Mouse (Mus musculus): Measurements from ENCODE around the gene Luzp1. TPM values are rescaled to one million over a fixed set of nuclear protein-coding genes. Genes with fewer than 3 reads are reported as not detected.

Gene Luzp1
- total RNA-seq, 1 experiment from 2014 or later = 7.6 TPM

DNA sequence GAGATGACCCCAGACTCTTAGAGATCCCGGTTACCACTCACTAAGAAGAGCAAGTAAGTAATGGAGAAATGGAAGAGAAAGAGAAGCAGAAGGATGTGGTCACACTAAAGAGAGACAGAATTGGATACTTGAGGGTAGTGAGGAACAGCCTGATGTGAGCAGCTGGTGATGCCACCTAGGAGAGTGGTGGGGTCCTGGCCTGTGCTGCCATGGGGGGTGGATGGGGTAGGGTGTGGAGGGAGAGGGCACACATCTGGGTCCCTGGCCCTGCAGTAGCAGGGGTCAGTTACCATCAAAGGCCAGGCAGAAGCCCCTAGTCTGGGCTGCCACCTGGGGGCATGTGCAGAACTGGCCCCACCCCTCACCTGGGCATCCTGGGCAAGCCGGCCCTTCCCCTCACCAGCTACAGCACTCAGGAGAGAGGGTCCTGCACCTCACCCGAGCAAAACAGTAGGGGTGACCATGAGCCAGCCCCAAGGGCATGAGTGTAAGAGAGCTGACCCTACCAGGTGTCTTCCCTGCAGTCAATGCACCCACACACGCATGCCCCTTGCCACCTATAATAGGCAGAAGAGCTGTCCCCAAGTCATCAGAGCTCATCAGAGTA lies 117.8 kb downstream of the Luzp1 start:
- no peak for ATAC-seq (replicated peaks in 1 of 2; ENCODE audit: insufficient read depth in 1 of 2, low FRiP score in 2 of 2, low TSS enrichment in 1 of 2, low read depth in 1 of 2, poor library complexity in 2 of 2, severe bottlenecking in 2 of 2)

DNA sequence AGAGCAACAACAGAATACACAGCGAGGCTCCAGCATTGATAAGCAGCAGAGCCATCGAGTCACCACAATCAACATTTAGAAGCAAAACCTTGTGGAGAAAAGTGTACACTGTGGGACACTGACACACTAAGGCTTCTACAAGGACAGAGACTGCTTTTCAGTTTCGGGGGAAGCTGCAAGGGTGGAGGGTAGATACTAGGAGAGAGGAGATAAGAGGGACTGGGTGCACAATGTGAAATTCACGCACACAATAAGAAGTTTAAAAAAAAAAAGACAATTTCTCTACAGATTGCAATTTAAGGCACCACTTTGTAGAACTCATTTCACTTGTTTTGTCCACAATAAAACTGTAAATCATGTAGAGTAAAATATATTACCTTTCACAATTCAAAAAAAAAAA lies 118.4 kb downstream of the Luzp1 start:
- ATAC-seq (replicated peaks in 1 of 2; ENCODE audit: insufficient read depth in 1 of 2, low FRiP score in 2 of 2, low TSS enrichment in 1 of 2, low read depth in 1 of 2, poor library complexity in 2 of 2, severe bottlenecking in 2 of 2) = no peak

DNA sequence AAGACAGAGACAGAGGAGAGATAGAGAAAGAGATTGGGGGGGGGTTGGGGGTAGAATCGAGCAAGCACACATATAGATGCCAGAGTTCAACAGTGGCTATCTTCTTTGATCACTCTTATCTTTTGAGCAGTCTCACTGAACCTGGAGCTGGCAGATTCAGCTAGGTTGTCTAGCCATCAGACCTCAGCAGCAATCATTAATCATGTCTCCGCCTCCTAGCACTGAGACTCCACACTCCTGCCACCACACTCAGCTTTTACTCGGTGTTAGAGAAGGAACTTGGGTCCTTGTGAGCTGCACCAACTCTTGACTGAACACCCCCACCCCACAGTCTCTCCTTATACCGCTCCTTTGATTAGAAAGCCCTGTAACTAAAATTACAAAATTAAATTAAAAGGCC lies 122.5 kb downstream of the Luzp1 start:
- ATAC-seq (replicated peaks in 1 of 2; ENCODE audit: insufficient read depth in 1 of 2, low FRiP score in 2 of 2, low TSS enrichment in 1 of 2, low read depth in 1 of 2, poor library complexity in 2 of 2, severe bottlenecking in 2 of 2) = no peak

DNA sequence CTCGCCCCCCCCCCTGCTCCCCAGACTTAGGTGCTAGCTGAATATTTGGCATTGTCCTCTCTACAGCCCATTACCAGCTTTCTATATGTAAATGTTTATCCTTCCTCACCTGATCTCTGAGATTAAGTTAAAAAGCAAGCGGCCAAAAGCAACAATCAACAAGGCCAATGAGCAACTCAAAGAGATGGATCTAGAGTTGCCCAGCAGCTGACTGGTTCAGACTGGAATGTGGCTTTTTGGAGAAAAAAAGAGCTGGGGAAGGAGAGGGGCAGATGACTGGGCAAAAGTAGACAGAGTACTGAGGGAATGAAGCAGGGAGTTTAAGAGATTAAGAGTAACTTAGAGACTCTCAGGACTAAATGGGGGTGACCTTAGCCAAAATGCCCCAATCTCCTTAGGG lies 124.4 kb downstream of the Luzp1 start:
- no peak for ATAC-seq (replicated peaks in 1 of 2; ENCODE audit: insufficient read depth in 1 of 2, low FRiP score in 2 of 2, low TSS enrichment in 1 of 2, low read depth in 1 of 2, poor library complexity in 2 of 2, severe bottlenecking in 2 of 2)

DNA sequence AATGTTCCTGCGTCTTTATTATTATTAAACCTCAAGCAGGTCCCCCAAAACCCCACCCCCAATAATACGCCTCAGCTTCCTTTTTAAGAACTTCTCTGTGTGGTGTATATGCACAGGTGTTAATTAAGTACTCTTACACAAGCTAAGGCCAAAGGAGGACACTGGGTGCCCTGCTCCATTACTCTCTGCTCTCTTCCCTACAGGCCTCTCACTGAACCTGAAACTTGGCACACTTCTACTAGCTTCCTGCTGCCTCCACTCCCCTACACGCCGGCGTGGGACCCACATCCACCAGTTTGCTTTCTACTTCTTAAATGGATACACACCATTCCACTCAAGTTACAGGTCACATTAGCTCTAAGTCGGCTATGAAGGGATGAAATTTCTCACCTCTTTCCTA lies 125.7 kb downstream of the Luzp1 start:
- ATAC-seq (replicated peaks in 1 of 2; ENCODE audit: insufficient read depth in 1 of 2, low FRiP score in 2 of 2, low TSS enrichment in 1 of 2, low read depth in 1 of 2, poor library complexity in 2 of 2, severe bottlenecking in 2 of 2) = no peak

DNA sequence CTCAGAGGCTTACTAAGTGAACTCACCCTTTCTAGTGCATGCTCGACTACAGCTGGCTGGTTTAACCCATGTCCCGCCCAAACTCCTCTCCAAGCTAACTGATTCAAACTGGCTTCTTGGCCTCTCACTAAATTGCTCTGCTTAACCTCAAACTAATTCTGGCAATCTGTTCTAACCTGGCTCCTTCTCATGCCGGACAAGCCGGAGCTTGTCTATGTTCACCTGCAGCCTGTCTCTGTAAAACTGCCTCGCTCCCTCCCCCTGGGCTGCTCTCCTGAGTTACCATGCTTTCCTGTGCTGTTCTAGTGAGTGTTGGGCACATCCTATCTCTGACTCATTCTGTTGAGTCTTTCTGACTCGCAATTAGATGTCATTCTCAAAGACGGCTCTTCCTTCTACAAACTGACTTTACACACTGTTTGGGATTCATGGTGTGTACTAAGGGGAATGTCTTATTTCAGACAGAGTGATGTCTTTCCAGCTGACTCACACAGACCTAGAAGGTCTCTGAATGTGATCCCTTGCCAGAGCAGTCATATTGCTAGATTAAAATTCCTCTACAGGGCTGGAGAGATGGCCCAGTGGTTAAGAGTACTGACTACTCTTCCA lies 128.8 kb downstream of the Luzp1 start:
- no peak for ATAC-seq (replicated peaks in 1 of 2; ENCODE audit: insufficient read depth in 1 of 2, low FRiP score in 2 of 2, low TSS enrichment in 1 of 2, low read depth in 1 of 2, poor library complexity in 2 of 2, severe bottlenecking in 2 of 2)

DNA sequence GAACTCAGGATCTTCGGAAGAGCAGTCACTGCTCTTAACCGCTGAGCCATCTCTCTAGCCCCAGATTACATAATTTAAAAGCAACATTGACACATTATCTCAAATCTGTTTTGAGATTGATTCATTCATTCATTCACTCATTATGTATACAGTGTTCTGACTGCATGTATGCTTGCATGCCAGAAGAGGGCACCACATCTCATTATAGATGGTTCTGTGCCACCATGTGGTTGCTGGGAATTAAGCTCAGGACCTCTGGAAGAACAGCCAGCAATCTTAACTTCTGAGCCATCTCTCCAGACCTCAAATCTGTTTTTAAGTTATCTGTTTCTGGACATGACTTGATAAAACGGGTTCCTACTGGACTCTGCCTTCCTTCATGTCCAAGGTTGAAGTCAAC lies 130.3 kb downstream of the Luzp1 start:
- no peak for ATAC-seq (replicated peaks in 1 of 2; ENCODE audit: insufficient read depth in 1 of 2, low FRiP score in 2 of 2, low TSS enrichment in 1 of 2, low read depth in 1 of 2, poor library complexity in 2 of 2, severe bottlenecking in 2 of 2)

DNA sequence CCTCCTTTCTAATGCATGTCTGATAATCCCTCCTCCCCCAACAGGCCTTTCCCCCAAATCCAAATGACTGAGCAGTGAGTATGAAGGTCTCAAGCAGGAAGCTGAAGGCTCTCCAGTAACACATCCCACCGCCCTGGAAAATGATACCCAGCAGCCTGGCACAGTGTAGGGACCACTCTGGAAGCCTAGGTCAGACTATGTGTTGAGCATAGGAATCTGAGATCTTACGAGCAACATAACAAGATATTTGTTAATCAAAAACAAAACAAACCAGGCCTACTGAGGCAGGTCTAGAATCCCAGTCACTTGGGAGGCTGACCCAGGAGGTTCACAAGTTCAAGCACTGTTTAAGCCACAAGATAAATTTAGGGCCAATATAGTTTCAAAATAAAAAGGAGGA lies 131.0 kb downstream of the Luzp1 start:
- no peak for ATAC-seq (replicated peaks in 1 of 2; ENCODE audit: insufficient read depth in 1 of 2, low FRiP score in 2 of 2, low TSS enrichment in 1 of 2, low read depth in 1 of 2, poor library complexity in 2 of 2, severe bottlenecking in 2 of 2)

DNA sequence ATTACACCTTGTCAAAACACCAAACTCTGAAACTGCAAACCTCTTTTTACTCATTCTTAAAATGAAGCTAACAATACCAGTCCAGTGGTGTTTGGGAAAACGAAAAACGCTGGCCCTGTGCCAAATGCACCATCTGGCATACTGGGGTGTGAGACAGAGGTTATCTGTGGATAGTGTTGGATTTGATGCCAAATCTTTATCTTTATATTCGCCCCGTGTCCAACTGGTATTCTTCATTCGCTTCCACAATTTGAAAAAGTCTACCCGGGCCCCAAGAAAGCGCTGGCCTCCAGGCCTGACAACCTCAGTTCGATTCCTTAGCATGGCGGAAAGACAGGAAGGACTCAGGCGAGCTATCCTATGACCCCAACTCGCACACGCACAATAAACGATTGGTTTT lies 131.9 kb downstream of the Luzp1 start:
- ATAC-seq (replicated peaks in 1 of 2; ENCODE audit: insufficient read depth in 1 of 2, low FRiP score in 2 of 2, low TSS enrichment in 1 of 2, low read depth in 1 of 2, poor library complexity in 2 of 2, severe bottlenecking in 2 of 2) = no peak

DNA sequence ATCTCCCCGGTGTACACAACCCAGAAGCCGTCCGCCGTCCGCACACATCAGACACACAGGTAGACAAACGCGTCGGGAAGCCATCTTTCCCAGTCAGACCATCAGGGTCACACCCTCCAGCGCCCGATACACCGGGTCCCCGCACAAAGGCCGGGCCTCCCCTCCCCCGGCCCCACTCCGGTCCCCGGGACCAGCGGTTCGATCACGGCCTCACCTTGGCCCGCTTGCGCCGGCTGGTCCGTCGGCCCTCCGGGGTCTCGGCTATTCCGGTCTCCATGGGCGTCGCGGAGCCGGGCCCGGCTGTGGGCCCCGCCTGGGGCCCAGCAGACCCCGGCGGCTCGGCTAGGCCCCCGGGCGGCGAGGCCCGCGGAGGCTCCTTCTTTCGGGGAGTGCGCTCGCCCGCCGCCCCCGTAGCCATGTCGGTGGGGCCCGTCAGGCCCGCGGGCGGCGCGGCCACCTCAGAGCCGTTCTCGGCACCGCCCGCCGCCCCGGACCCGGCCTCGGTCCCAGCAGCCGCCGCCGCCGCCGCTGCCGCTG lies 132.5 kb downstream of the Luzp1 start:
- ATAC-seq (replicated peaks in 1 of 2; ENCODE audit: insufficient read depth in 1 of 2, low FRiP score in 2 of 2, low TSS enrichment in 1 of 2, low read depth in 1 of 2, poor library complexity in 2 of 2, severe bottlenecking in 2 of 2) = 0 out of 4 replicates have a peak, but pooled peaks have one; percentile 18 to 27

DNA sequence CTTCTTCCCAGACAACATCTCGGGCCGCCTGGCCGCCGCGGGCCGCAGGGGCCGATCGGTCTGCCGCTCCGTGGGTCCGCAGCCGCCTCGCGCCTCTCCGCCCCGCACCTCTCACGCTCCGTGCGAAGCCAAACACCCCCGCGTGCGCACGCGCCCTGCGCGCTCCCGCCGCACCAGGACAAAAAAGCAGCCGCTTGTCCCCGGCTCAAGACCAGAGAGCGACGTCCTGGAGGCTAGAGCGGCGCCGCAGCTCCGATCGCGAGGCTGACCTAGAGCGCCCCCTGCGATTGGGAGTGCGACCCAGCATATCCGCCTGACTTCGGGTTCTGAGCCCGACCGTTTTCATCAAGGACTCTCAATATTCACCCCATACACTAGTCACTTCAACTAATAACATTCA lies 133.0 kb downstream of the Luzp1 start, which contains the start of gene Kdm1a:
TSS of gene Kdm1a (minus strand) at position 156 of the 400 bp plus-strand sequence.
- peak; percentile 96 to 97 for ATAC-seq (replicated peaks in 1 of 2; ENCODE audit: insufficient read depth in 1 of 2, low FRiP score in 2 of 2, low TSS enrichment in 1 of 2, low read depth in 1 of 2, poor library complexity in 2 of 2, severe bottlenecking in 2 of 2)

Other genes with a start within 250 kb of the Luzp1 start
- 0.81 TPM in 1 of 2 replicates, not detected in the other for gene Tcea3, start 222.0 kb upstream of the Luzp1 start, total RNA-seq (2017)
- gene Zfp46, start 185.1 kb upstream of the Luzp1 start, total RNA-seq (2017) = 10.0 and 12.6 TPM in 2 replicates
- gene Hnrnpr, start 158.8 kb upstream of the Luzp1 start, total RNA-seq (2017) = 217 and 281 TPM in 2 replicates
- not detected in 2 replicates for gene Htr1d, start 46.2 kb upstream of the Luzp1 start, total RNA-seq (2017)
- gene 6030445D17Rik, start 7.5 kb upstream of the Luzp1 start, total RNA-seq (2017) = 1.6 TPM in 1 of 2 replicates, not detected in the other
- gene Kdm1a, start 133.0 kb downstream of the Luzp1 start, total RNA-seq (2017) = 122 and 124 TPM in 2 replicates
- gene Tex46, start 140.7 kb downstream of the Luzp1 start, total RNA-seq (2017) = not detected in 2 replicates
- gene Lactbl1, start 152.9 kb downstream of the Luzp1 start, total RNA-seq (2017) = 0.35 and 0.69 TPM in 2 replicates